Mouse (Mus musculus): ENCODE results near the gene Samd4b.
"Not testable (repeated sequence)": the region's sequence is repeated elsewhere in the genome, so short reads cannot be mapped to it uniquely, and the experiment has no call there.

Samd4b gene

DNA sequence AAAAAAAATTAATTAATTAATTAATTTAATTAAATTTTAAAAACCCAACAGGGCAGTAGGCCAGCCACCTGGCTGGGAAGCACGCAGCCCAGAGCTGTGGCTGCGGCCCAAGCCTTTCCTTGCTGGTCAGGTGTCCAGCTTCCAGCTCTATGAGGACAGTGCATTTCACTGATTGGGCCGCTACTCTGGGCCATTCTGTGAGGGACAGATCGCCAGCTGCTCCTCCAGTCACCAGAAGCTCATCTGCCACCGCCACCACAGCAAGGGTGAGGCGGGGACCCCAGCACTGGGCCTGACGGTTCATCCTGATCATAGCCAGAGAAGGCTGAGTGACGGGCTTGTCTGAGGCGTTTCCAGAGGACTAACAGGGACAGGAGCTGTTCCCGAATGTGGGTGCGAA, 36.0 kb downstream of the Samd4b start:
- peak; percentile 35 to 53 for DNase-seq

DNA sequence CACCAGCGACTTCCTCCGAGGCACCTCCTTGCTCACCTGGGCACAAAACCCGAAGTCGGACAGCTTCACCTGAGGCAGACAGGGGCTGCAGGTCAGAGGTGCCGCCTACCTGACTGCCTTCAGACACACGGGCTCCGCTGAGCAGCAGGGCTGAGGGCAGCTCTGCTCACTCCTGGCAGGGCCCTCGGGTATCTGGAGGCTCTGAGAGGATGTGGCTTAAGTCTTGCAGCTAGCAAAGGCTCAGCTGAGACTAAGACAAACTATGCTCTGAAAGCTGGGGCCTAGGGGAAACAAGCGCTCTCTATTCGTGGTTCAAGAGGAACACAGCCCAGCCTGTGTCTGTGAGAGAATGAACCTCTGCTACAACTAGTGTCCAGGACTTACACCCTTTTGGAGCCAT, 37.1 kb downstream of the Samd4b start:
- DNase-seq = no peak

DNA sequence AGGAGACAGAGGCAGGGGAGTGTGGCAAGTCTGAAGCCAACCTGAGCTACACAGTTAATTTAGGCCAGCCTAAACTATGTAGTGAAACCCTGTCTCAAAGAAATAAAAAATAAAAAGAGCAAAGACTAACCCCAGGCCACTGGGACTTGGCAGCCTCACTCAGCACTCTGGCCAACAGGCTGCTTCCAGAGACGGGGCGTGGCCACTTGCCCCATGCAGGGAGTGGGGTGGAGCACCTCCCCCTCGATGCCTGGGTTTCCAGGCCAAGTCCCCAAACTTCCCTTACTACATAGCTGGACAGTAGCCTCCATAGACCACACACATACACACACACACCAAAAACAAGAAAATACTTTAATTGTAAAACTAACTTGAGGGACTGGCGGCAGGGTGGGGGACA, 39.5 kb downstream of the Samd4b start:
- DNase-seq = peak; percentile 39 to 40

DNA sequence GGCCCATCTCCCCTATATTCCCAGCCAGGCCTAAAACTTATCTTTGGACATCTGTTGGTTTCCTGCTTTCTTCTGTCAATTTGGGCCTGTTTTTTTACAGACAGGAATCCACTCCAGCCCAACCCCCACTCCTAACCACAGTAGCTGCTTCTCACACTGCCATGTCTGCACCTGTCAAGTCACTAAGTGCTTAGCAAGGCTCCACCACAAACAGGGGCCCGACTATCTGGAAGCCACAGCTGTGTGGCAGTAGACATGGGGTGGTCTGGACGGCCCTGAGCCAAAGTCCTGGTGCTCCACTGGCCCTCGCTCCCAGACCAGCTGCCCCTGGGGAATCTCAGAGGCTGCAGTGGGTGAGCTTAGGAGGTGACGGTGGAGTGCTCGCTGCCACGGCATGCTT, 40.2 kb downstream of the Samd4b start:
- DNase-seq = no peak

DNA sequence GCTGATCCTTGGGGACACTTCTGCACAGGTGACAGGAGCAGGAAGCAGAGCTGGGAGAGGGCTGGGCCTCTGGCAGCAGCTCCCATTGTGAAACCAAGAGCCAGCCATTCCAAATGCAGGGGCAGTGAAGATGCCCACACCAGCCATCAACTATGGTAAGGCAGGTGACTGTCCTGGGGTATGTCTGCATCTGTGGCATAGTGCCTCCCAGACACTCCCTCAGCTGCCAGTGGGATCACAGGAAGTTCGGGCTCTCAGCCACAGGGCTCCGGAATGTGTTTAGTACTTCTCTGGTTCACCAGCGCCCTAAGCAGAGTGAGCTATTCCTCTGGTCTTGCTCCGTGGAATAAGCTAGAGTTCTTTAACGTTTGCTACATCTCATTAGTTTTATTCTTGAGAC, 40.9 kb downstream of the Samd4b start:
- no peak for DNase-seq

DNA sequence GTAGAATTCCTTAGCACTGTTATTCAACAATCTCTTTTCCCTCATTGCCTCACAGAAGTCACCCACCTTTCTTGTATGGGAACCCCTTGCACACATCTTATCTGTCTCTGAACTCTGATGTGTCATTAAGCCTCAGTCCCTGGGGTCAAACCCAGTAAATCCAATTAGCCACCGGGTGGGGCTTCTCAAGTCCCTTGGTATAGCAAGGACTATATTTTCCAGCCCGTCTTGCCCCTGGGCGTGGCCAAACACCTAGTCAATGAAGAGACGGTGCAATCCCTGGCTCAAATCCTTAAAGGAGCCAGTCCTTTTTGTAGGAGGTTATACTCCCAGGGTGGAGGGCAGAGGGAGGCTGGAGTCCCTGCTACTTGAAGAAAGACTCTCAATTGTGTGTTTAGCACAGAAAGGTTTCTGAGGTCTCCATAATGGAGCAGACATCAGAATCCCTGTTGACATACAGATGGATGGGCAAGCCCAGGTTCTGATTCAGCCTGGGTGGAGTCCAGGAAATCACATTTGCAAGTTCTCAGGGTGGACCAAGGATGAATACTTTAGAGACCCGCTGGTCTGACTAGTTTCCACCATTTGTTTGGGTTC, 41.9 kb downstream of the Samd4b start:
- DNase-seq = no peak

DNA sequence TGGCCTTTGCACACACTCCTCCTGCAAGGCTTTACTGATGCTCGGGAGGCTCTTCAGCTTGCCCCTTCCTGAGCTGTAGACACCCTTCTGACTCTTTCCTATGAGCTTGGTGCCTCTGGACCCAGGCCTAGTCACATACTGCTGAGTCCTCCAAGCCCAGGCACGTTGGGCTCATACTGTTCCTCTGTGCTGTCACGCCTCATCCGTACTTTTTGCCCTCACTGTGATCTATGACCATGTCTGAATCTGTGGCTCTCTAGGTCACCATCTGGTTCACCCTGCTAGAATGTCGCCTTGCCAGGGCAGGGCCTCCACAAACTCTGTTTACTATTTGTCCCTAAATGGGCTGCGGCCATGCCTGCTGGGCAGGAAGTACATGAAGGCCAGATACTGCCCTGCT, 44.9 kb downstream of the Samd4b start:
- no peak for DNase-seq

DNA sequence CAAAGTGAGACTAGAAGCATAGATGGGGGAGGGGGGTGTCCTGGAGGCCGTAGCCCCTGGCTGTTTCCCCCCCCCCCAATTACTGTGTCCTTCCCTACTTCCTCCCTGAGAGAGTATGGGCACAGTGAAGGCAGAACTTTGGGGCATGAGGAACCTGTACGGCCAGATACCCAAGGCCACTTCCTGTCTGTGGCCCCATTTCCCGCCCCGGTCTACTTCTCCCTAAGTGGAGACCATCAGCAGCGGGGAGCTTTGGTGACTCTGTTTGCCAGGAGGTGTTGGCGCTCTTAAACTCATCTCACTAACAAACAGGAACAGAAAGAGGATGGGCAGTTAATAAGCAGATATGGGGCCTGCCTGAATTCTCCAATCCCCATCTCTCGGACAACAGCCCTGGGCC, 50.3 kb downstream of the Samd4b start:
- DNase-seq = no peak

DNA sequence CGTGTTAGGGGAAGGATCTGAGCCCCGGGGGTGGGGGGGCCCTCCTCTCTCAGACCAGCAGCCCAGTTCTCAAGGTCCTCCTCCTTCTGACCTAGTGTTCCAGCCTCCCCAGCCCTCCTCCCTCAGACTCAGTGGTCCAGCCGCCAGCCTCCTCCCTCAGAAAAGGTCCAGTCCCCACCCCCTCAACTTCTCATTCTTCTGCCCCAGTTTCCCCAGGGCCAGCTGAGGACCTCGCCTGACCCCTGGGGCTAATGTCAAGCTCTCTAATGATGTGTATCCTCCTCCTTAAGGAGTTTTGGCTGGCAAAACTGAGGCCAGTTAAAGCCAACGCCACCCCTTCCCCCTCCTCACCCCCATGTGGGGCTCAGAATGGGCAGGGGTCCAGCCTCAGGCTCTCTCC, 50.8 kb downstream of the Samd4b start, which contains the start of gene Nccrp1:
Gene Nccrp1 (minus strand): TSS at position 101 of the 400 bp plus-strand sequence.
- DNase-seq = no peak

DNA sequence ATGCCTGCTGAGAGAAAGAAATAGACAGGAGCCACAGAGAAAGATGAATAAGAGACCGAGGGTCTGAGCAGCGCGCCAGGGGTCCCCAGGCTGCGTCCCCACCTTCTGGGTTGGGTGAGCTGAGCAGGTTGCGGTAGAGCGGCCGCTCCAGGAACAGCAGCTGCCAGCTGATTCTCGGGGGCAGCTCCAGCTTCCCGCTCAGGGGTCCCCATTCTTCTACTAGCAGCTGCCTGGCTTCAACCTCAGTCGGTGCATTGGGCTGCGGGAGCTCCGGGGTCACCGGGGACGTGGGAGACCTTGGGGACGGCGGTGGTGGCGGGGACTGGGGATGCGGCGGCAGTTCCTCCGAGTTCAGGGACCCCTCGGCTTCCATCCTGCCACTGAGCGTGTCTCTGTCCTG, 51.3 kb downstream of the Samd4b start:
- DNase-seq = no peak

DNA sequence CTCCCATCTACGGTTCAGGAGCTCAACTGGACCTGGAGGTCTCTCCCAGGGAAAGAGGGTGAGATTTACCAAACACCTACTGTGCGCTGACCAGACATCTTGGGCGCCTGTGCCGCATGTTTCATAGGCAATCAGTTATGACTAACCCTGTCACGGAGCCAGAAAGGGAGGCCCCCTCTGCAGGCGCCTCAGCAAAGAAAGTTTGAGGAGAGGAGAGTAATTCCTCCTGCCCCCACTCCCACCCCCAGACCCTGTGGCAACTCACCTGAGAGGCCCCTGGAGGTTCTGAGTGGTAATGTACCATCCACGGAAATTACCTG, 52.1 kb downstream of the Samd4b start:
- no peak for DNase-seq

DNA sequence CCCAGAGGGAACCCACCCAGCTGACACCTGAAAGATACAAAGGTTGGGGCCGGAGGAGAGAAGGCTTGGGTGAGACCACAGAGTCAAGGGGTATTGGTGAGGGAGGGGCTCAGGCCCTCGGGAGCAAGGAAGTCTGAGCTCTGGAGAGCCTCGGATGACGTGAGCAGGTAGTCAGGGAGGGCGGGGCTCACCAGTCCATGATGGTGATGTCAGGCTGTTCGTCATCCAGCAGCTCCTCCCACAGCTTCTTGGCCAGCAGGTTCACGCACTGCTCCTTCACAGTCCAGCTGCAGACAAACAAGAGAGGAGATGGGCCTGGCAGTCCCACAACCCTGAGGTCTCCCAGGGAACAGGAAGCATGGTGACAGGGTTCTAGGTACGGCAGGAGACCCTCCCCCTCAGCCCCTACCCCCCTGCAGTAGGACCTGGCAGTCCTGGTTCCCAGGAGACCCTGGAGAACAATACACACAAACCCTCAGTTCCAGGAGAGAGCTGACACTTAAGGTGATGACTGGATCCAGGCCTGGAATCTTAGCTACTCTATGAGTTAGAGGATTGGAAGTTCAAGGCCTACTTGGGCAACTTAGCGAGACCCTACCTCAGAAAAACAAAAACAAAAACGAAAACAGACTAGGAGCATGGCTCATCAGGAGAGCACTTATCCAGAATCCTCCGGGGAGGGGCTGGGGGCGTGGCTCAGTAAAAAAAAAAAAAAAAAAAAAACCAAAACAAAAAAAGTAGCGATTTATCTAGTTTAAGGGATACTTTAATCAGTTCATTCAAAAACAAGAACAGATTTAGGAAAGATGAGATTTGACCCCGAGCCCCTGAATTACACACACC, 52.7 kb downstream of the Samd4b start:
- no peak for DNase-seq

DNA sequence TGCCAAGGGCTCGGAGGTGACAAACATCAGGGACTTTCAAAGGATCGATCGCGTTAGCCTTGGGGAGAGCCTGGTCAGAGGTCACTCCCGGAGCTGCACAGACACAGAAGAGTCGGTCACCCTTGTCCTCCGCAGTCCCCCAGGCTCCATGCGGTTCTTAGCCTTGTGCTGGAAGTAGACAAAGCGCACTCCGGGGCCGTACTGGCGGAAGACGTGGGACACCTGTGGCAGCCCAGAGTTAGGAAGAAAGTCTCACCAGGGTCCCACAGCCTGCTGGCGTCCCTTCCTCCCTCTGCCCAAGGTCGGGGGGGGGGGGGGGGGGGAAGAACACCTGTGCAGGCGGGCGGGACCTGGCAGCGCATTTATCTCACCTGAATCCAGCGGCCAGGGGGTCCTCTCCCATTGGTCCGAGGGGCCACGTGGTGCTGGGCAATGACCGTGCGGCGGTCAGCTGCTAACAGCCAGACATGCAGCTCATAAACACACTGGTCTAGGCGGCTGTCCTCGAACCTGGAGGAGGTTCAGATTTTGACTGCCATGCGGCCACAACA, 53.8 kb downstream of the Samd4b start:
- no peak for DNase-seq

DNA sequence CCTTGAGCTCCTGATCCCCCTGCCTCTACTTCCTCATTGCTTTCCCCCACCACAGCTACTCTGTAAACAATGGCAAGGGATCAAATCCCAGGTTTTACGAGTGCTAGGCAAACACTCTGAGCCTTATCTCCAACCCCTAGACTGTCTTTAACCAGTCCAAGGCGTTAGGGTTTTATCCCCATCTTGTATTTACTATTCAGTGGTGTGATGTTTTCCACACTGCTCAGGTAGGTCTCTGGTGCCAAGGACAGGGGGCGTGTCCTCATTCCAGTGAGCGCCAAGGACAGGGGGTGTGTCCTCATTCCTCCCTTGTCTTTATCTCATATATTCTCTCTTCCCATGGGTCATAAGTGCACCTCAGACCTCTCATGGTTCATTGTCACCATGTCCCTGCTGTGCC, 57.4 kb downstream of the Samd4b start, which contains the start of gene Sycn:
Gene Sycn (plus strand): TSS at position 360 of the 400 bp plus-strand sequence.
- no peak for DNase-seq

DNA sequence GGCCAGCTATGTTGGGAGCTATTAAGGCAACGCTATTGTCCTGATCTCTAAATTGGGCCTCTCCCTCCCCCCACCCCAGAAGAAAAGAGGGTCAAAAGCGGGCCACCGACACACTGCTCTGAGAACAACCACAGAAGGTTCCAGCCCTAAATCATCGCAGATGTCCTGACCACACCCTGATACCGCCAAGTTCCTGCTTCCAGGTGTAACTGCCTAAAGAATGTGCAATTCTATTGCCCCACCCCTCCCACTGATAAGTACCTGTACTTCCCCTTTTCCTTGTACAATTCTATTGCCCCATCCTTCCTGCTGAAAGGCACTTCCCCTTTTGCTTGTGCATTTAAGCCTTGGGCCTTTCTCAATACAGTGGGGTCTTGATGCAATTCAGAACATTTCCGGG, 59.1 kb downstream of the Samd4b start:
- not testable (repeated sequence) for DNase-seq

DNA sequence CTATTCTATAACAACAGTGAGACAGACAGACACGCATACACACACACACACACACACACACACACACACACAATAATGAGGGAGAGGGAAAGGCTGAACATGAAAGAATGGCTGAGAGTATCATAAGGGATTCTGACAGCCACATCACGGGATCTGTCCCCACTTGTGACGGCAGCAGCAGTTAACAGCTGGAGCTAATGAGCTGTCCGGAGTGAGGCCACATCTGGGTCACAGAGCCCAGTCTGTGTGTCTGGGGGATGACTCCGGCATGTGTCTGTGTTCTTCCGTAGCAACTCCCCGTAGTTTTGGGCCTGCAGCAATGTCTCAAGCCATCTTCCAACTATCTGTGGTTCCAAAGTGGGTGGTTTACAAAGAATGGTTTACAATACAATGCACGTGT, 65.9 kb downstream of the Samd4b start:
- no peak for DNase-seq

DNA sequence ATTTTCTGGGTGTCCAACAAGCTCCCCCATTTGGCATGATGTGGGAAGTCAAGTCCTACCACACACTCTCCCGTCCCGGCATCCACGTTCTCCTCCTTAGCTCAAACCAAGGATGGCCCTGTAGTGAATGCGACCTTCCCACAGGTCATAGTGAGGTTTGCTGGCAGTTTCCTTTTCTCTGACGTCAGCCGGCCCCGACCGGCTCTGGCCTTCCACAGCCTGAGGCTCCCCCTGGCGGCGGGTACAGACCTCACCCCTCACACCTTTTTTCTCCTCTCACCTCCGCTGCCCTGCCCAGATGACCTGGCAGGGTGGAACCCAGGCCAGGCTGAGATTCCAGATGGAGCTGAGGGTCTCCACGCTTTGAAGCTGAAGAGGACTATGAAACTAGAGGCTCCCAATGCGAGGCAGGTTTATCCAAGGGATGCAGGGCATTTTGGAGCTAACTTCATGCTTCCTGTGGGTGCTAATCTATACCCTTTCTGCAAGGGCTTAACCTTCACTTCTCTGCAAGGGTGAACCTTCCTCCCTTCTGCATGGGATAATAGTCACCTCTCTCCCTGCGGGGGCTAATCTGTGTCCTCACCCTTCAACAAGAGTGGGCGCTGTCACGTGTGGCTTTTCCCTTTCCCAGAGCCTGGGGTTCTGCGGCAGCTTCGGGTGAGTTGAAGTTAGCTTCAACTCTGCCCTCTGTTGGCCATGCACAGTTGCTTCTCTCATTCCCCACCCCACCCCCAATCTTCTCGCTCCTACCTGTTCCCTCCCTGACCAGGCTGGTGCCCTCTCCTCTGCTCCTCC, 69.8 kb downstream of the Samd4b start:
- peak; percentile 67 to 77 for DNase-seq

DNA sequence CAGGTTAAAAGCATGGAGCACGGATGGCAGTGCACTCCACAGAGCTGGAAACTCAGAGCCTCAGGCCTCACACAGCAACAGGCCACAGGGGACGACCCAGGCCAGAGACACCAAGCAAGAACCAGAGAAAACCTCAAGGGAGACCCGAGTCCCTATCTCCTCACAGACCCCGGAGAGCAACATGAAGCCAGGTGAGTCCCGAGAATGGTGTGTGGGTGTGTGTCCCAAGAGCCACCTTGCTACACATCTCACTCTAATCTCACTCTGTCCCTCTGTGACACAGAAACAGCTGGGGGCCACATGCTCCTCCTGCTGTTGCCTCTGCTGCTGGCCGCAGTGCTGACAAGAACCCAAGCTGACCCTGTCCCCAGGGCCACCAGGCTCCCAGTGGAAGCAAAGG, 75.4 kb downstream of the Samd4b start, which contains the start of gene Ifnl3:
Gene Ifnl3 (plus strand): TSS at position 301 of the 400 bp plus-strand sequence.
- not testable (repeated sequence) for DNase-seq

DNA sequence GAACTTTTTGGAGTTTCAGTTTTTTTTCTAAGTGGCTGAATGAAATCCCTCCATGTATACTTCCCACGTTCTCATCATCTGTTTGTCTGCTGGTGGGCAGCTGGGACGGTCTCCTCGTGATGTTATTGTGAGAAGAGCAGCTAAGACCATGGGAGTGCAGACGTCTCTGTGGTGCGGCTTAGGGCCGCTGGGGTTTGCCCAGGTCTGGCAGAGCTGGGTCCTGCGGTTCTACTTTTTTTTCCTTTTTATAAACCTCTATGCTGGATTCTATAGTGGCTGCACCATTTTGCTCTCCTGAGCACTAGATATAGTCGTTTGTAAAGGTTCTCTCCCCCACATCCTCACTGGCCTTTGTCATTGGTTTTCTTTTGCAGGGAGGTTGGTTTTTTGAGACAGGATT, 86.5 kb downstream of the Samd4b start:
- no peak for DNase-seq

DNA sequence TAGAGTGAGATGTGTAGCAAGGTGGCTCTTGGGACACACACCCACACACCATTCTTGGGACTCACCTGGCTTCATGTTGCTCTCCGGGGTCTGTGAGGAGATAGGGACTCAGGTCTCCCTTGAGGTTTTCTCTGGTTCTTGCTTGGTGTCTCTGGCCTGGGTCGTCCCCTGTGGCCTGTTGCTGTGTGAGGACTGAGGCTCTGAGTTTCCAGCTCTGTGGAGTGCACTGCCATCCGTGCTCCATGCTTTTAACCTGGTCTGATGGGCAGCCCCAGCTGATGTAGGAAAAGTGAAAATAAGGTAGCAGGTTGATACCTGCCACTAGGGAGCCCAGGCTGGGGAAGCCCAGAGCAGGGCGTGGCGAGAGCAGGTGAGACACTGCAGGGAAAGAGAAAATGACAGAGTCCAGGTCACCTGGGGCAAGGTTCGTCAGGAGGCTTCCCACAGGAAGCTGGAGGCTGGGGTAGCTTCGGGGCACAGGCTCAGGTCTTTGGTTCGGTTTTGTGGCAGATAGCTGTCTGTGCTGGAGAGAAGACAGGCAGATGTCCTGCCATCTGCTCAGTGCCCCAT, 87.5 kb downstream of the Samd4b start, which contains the start of gene Ifnl2:
Gene Ifnl2 (minus strand): TSS at position 51 of the 570 bp plus-strand sequence.
- not testable (repeated sequence) for DNase-seq

DNA sequence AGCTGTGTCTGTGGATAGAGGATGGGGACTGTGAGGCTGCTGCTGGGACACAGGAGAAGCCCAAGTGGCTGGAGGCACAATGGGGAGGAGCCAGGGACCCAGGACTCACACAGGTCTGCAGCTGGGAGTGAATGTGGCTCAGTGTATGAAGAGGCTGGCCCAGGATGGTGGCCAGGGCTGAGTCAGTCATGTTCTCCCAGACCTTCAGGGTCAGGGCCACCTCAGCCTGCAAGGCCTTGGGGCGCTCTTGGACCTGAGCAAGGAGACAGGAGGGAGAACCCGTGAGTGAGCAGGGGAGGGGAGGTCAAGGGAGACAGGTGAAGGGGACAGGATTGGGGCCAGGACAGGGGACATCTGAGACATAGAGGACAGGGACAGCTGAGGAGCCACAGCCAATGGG, 88.8 kb downstream of the Samd4b start:
- not testable (repeated sequence) for DNase-seq

DNA sequence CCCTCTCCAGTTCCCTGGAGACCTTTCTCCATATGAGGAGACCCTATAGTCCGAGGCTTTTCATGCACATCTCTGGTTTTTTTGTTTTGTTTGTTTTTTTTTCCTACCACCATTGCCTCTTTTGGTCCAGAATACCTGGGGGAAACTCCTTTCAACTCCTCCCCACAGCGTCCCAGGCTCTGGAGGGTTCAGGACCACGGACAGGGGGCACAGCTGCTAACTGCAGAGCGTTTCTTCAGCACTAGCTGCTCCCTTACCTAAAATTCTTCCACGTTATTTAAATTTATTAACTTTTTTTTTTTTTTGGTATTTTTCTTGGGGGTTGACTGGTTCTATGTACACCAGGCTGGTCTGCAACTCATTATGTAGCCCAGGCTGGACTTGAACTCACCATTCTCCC, 92.4 kb downstream of the Samd4b start:
- no peak for DNase-seq

DNA sequence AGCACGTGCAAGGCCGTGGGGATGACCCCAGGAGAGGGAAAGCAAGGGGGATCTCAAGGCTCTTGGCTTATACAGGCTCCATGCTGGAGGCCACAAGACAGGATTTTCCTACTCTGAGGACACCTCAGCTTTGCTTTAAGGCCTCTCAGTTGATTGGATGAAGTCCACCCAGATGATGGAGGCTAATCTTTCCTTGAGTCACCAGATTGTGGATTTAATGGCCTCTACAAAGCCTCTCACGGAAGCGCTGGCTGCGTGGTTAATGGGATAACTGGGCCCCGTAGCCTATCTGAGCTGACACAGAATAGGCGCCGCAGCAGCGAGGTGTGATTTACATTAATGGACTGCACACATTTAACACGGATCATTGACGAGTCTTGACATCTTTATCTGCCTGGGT, 102.5 kb downstream of the Samd4b start:
- no peak for DNase-seq
